Mouse (Mus musculus) T-cell, adult 2 months (primary cell): ENCODE measurements around the gene Brca1.
"Not testable (repeated sequence)": the region's sequence is repeated elsewhere in the genome, so short reads cannot be mapped to it uniquely, and the experiment has no call there.

Experiments
- DNase-seq: peaks from one replicate; pipeline ENCODE4 v3.0.0; 2022; ENCODE audit warnings: low spot score

Brca1 gene

GRCm38 (mm10) chr11:101470206-101470605, 81.5 kb downstream of the Brca1 start:
- no peak for DNase-seq

- DNase-seq = no peak
Measured at GRCm38 (mm10) chr11:101469155-101469554, 82.6 kb downstream of the Brca1 start.

GRCm38 (mm10) chr11:101468731-101469130, 83.0 kb downstream of the Brca1 start:
- DNase-seq = no peak

- DNase-seq = no peak
Measured at GRCm38 (mm10) chr11:101468263-101468688, 83.5 kb downstream of the Brca1 start.

GRCm38 (mm10) chr11:101467477-101468262, 84.1 kb downstream of the Brca1 start:
- peak; percentile 54 for DNase-seq

- not testable (repeated sequence) for DNase-seq
Measured at GRCm38 (mm10) chr11:101466552-101466950, 85.2 kb downstream of the Brca1 start.

GRCm38 (mm10) chr11:101465869-101466551, 85.7 kb downstream of the Brca1 start, which contains the start of gene Vat1:
Gene Vat1, minus strand, starts transcription at chr11:101466230.
- DNase-seq = peak; percentile 47

- DNase-seq = peak; percentile 67
Measured at GRCm38 (mm10) chr11:101465101-101465868, 86.5 kb downstream of the Brca1 start.

- DNase-seq = no peak
Measured at GRCm38 (mm10) chr11:101464211-101465100, 87.3 kb downstream of the Brca1 start, which contains the start of gene Rnd2. Gene Rnd2, plus strand, starts transcription at chr11:101464999.

GRCm38 (mm10) chr11:101462583-101463440, 88.9 kb downstream of the Brca1 start:
- DNase-seq = no peak

- no peak for DNase-seq
Measured at GRCm38 (mm10) chr11:101462141-101462540, 89.6 kb downstream of the Brca1 start.

GRCm38 (mm10) chr11:101460321-101460720, 91.4 kb downstream of the Brca1 start:
- no peak for DNase-seq

- DNase-seq = no peak
Measured at GRCm38 (mm10) chr11:101459716-101460115, 92.0 kb downstream of the Brca1 start.

- no peak for DNase-seq
Measured at GRCm38 (mm10) chr11:101458217-101458616, 93.5 kb downstream of the Brca1 start.

- no peak for DNase-seq
Measured at GRCm38 (mm10) chr11:101457631-101458030, 94.1 kb downstream of the Brca1 start.

GRCm38 (mm10) chr11:101455627-101456026, 96.1 kb downstream of the Brca1 start:
- DNase-seq = no peak

GRCm38 (mm10) chr11:101454702-101455101, 97.1 kb downstream of the Brca1 start:
- DNase-seq = no peak

- DNase-seq = no peak
Measured at GRCm38 (mm10) chr11:101452093-101452774, 99.5 kb downstream of the Brca1 start.

GRCm38 (mm10) chr11:101451536-101451935, 100.2 kb downstream of the Brca1 start:
- DNase-seq = no peak

GRCm38 (mm10) chr11:101450394-101450793, 101.4 kb downstream of the Brca1 start:
- DNase-seq = peak; percentile 34
